Mouse (Mus musculus) heart, embryonic 15.5 days (tissue): ENCODE measurements around the gene Eri3. TPM values are rescaled to one million over a fixed set of nuclear protein-coding genes. Genes with fewer than 3 reads are reported as not detected.

Source experiments
- ATAC-seq: fragments of 200-750 bp; cut with Nextera tagmentation; replicated peaks from 2 replicates; pipeline ENCODE4 v1.8.0; 2017; ENCODE audit warnings: low read depth, moderate TSS enrichment; ENCODE audit not compliant: insufficient number of reproducible peaks, insufficient read depth, low FRiP score
- H3K27ac ChIP-seq: fragments of 300-500 bp; sonication (generic); 2 replicates; pipeline ENCODE4 v1.5.1; 2015; ENCODE audit warnings: mild to moderate bottlenecking, inconsistent platforms
- H3K27me3 ChIP-seq: fragments of 300-500 bp; sonication (generic); 2 replicates; pipeline ENCODE4 v1.6.1; 2015; ENCODE audit warnings: inconsistent platforms
- H3K36me3 ChIP-seq: fragments of 300-500 bp; sonication (generic); 2 replicates; pipeline ENCODE4 v1.6.1; 2015; ENCODE audit warnings: mild to moderate bottlenecking, inconsistent platforms
- H3K4me1 ChIP-seq: fragments of 300-500 bp; sonication (generic); replicated peaks from 2 replicates; pipeline ENCODE4 v1.6.1; 2015; ENCODE audit warnings: inconsistent platforms
- H3K4me2 ChIP-seq: fragments of 300-500 bp; sonication (generic); 2 replicates; pipeline ENCODE4 v1.6.1; 2015; ENCODE audit warnings: inconsistent platforms, mild to moderate bottlenecking, moderate library complexity
- H3K4me3 ChIP-seq: fragments of 300-500 bp; sonication (generic); 2 replicates; pipeline ENCODE4 v1.5.1; 2015; ENCODE audit warnings: mild to moderate bottlenecking, inconsistent platforms
- H3K9ac ChIP-seq: fragments of 300-500 bp; sonication (generic); 2 replicates; pipeline ENCODE4 v1.6.1; 2015; ENCODE audit warnings: mild to moderate bottlenecking, inconsistent platforms
- H3K9me3 ChIP-seq: fragments of 300-500 bp; sonication (generic); replicated peaks from 2 replicates; pipeline ENCODE4 v1.6.1; 2016; ENCODE audit warnings: inconsistent platforms
- WGBS: fragments of 180-500 bp; shearing (Covaris S2); methylation state at CpG from one replicate; pipeline ENCODE4 v1.1.7; 2015; ENCODE audit warnings: mixed read lengths; 5-methylcytosine and 5-hydroxymethylcytosine counted together
- polyA plus RNA-seq: library from polyadenylated mRNA; unstranded; fragments of >200 nt; fragmentation: Nextera tagmentation; extraction: Ambion mirVana; gene quantifications from 2 replicates; pipeline ENCODE4 v1.2.1, GENCODE M21; 2015

Eri3 gene
- polyA plus RNA-seq, 1 experiment from 2014 or later, result 104 TPM

- Histone ChIP-seq H3K4me1 (peaks cover 19% of the 10 kb centered on the region), H3K9me3 (no peaks in the 10 kb centered on the region), H3K27ac (no peak overlapping the region), H3K9ac (no peak overlapping the region), H3K4me3 (no peak overlapping the region), H3K27me3 (no peaks in the 10 kb centered on the region), H3K36me3 (peaks cover 10% of the 10 kb centered on the region), H3K4me2 (no peak overlapping the region)
- 88% methylated on average over 5 of the region's 5 CpGs for WGBS
- no peak for ATAC-seq
Measured at GRCm38 (mm10) chr4:117606831-117607610, 56.9 kb downstream of the Eri3 start.

DNA sequence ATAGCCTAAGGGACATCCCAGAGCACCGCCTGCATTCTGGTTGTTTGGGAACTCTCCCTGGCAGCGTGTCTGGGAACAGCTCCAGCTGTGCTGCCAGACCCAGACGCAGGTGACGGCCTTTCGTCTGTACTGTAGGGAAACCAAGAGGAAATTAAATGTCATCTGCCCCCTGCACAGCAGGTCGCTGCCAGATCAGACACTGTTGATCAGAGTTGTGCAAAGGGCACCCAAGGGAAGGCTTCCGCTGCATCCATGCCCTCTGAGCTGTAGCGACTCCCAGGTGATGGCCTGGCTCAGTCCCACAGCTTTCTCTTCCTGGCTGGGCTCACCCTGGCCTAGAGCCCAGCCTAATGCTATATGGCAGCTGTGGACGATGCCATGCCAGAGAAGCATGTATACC, 58.1 kb downstream of the Eri3 start:
- H3K36me3 ChIP-seq, result peaks cover 18% of the 10 kb centered on the region
- no peak overlapping the region for H3K4me3 ChIP-seq
- ATAC-seq, result no peak; the same call in 1 of the 2 replicates
- H3K4me1 ChIP-seq, result peaks cover 19% of the 10 kb centered on the region
- H3K4me2 ChIP-seq, result no peak overlapping the region
- H3K9me3 ChIP-seq, result no peaks in the 10 kb centered on the region
- no peak overlapping the region for H3K9ac ChIP-seq
- no peaks in the 10 kb centered on the region for H3K27me3 ChIP-seq
- WGBS, result 45% methylated on average over 9 of the region's 9 CpGs
- no peak overlapping the region for H3K27ac ChIP-seq

DNA sequence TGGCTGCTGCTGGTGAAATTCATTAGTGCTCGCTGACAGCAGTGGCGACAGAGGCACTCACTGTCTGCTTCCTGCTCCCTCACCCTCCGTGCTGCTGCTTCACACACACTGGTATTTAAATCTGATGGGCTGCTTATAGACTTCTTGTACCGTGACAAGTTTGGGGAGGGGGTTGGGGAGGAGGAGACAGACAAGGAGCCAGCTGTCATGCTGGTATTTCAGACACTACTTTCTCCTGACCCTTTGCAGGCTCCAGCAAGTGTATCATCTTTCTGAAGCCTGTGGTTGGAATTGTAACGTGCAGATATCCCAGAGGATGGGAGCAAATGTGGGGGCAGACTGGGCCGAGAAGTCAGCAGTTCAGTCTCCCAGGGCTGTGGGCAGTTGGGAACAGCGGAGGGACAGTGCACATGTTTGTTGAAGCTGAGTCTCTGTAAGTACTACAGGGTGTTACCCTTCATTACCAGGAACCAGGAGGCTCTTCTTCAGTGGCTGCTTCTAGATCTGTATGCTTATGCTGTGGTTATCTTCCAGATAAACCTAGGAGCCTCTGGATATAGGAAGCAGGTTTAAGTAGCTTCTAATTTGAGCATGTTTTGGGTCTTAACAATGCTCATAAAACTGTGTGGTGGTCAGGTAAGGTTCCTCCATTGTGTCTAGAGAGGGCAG, 59.3 kb downstream of the Eri3 start:
- no peak overlapping the region for H3K4me3 ChIP-seq
- H3K9me3 ChIP-seq, result no peaks in the 10 kb centered on the region
- no peaks in the 10 kb centered on the region for H3K27me3 ChIP-seq
- H3K27ac ChIP-seq, result peak overlapping the region; percentile 20; the same call in 1 of the 2 replicates
- no peak overlapping the region for H3K4me2 ChIP-seq
- 37% methylated on average over 7 of the region's 7 CpGs for WGBS
- peaks cover 18% of the 10 kb centered on the region for H3K36me3 ChIP-seq
- peaks cover 19% of the 10 kb centered on the region for H3K4me1 ChIP-seq
- ATAC-seq, result no peak; the same call in 1 of the 2 replicates
- H3K9ac ChIP-seq, result no peak overlapping the region

DNA sequence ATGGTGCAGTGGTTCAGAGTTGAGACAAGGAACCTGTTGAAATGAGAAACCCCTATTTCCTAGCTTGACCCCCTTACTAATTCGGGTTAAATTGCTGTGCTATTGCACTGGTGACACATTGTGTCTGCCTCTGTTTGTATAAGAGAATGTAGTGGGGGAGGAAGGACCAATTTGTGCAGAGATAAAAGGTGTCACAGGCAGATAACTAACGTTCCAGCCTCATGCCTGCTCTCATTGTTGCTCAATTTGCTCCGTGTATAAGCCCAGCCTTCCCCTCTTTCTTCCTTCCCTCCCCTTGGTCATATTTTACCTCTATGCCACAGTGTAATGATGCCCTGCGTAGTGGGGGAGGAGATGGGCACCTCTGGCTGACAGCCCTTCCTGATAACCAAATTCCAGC, 61.2 kb downstream of the Eri3 start:
- no peak overlapping the region for H3K9ac ChIP-seq
- H3K4me2 ChIP-seq, result no peak overlapping the region
- H3K27ac ChIP-seq, result no peak overlapping the region
- H3K4me3 ChIP-seq, result no peak overlapping the region
- H3K27me3 ChIP-seq, result no peaks in the 10 kb centered on the region
- no peak for ATAC-seq
- WGBS, result 27% methylated on average over 4 of the region's 4 CpGs
- H3K4me1 ChIP-seq, result peaks cover 19% of the 10 kb centered on the region
- peaks cover 33% of the 10 kb centered on the region for H3K36me3 ChIP-seq
- H3K9me3 ChIP-seq, result no peaks in the 10 kb centered on the region

- Histone ChIP-seq H3K27me3 (no peaks in the 10 kb centered on the region), H3K4me2 (no peak overlapping the region), H3K27ac (no peak overlapping the region), H3K4me3 (no peak overlapping the region), H3K4me1 (peaks cover 19% of the 10 kb centered on the region), H3K36me3 (peaks cover 34% of the 10 kb centered on the region), H3K9me3 (no peaks in the 10 kb centered on the region), H3K9ac (no peak overlapping the region)
- no peak for ATAC-seq
- WGBS, result 39% methylated on average over 2 of the region's 2 CpGs
Measured at GRCm38 (mm10) chr4:117611814-117612213, 61.6 kb downstream of the Eri3 start.

GRCm38 (mm10) chr4:117612713-117613112, 62.5 kb downstream of the Eri3 start:
- Histone ChIP-seq H3K9ac (no peak overlapping the region), H3K9me3 (no peaks in the 10 kb centered on the region), H3K27ac (no peak overlapping the region), H3K4me1 (peaks cover 19% of the 10 kb centered on the region), H3K4me3 (no peak overlapping the region), H3K27me3 (no peaks in the 10 kb centered on the region), H3K36me3 (peaks cover 27% of the 10 kb centered on the region), H3K4me2 (no peak overlapping the region)
- ATAC-seq, result no peak
- WGBS, result 88% methylated on average over 5 of the region's 5 CpGs

DNA sequence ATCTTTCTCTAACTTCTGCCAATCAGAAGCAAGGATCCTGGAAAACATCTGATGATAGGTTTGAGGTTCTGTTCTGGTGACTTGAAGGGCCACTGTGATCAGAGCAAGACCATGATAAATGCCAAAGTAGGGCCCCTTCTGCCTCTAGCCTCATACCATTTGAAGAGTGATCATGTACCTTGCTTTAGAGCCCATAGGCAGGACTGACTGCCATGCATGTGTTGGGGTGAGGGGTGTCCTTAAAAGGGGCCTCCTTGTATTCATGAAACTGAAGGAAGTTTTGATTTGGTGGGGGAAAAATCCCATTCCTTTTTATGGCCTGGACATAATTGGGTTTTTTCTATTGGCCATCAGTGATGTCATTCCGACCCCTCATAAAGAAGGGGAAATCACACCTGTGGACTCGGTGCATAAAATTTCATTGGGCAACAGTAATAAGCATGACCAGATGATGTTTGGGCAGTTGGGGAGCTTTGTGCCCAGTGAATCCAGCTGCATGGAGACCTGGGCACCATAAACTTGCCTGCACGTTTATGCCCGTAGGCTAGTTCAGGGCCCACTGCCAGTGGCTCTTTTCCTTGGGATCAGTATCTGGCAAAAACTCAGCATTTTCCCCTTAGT, 63.1 kb downstream of the Eri3 start:
- Histone ChIP-seq H3K4me3 (no peak overlapping the region), H3K4me2 (no peak overlapping the region), H3K36me3 (peaks cover 27% of the 10 kb centered on the region), H3K4me1 (peaks cover 14% of the 10 kb centered on the region), H3K9ac (no peak overlapping the region), H3K27ac (no peak overlapping the region), H3K9me3 (no peaks in the 10 kb centered on the region), H3K27me3 (no peaks in the 10 kb centered on the region)
- 94% methylated on average over 4 of the region's 4 CpGs for WGBS
- no peak for ATAC-seq

DNA sequence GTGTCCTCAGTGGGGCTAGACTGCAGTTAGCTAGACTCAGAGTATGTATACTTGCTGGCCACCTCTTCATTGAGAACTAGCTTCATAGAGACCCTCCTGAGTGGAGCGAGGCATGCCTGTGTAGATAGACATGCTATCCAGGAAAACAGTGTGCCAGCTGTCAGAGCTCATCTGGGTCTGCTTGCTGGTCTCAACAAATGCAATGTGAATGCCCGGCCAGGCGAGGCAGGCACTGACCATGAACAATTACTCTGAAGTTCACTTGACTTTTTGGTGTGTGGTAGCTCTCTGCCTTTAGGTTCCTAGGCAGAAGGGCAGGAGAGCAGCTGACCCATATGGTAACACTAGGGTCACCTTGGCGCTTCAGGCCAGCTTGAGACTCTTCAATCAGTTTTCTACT, 66.4 kb downstream of the Eri3 start:
- H3K27me3 ChIP-seq, result no peaks in the 10 kb centered on the region
- no peak overlapping the region for H3K4me2 ChIP-seq
- no peaks in the 10 kb centered on the region for H3K9me3 ChIP-seq
- H3K36me3 ChIP-seq, result peaks cover 32% of the 10 kb centered on the region
- no peak for ATAC-seq
- H3K4me3 ChIP-seq, result no peak overlapping the region
- 92% methylated on average over 4 of the region's 4 CpGs for WGBS
- H3K9ac ChIP-seq, result no peak overlapping the region
- H3K27ac ChIP-seq, result no peak overlapping the region
- H3K4me1 ChIP-seq, result no peaks in the 10 kb centered on the region

DNA sequence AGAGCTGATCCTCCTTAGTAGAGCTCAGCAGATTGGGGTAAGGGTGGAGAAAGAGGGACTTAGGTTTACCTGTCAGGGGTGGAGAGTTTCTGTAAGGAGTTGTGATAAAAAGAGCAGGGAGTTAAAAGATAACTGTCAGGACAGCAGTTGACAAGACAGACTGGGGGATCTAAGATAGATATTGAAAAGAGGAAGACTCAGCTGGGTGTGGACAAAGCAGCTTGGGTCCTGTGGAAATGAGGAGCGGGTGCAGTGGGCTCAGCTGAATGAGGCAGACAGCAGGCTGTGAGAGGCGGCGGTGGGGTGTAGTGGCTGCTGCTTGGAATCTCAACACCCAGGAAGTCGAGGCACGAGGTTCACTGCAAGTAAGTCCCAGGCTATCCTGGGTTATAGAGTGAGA, 72.1 kb downstream of the Eri3 start:
- H3K36me3 ChIP-seq, result peaks cover 11% of the 10 kb centered on the region; the same call in 1 of the 2 replicates
- H3K4me2 ChIP-seq, result no peak overlapping the region
- H3K4me1 ChIP-seq, result peaks cover 17% of the 10 kb centered on the region
- H3K27ac ChIP-seq, result no peak overlapping the region
- 85% methylated on average over 5 of the region's 5 CpGs for WGBS
- H3K4me3 ChIP-seq, result no peak overlapping the region
- H3K27me3 ChIP-seq, result no peaks in the 10 kb centered on the region
- H3K9me3 ChIP-seq, result no peaks in the 10 kb centered on the region
- ATAC-seq, result no peak
- no peak overlapping the region for H3K9ac ChIP-seq

- H3K27me3 ChIP-seq, result no peaks in the 10 kb centered on the region
- H3K9me3 ChIP-seq, result no peaks in the 10 kb centered on the region
- no peak for ATAC-seq
- H3K4me3 ChIP-seq, result no peak overlapping the region
- 54% methylated on average over 2 of the region's 2 CpGs for WGBS
- peaks cover 11% of the 10 kb centered on the region; the same call in 1 of the 2 replicates for H3K36me3 ChIP-seq
- H3K4me2 ChIP-seq, result no peak overlapping the region
- H3K9ac ChIP-seq, result no peak overlapping the region
- peak overlapping the region; percentile 53; the same call in 1 of the 2 replicates for H3K27ac ChIP-seq
- peaks cover 17% of the 10 kb centered on the region for H3K4me1 ChIP-seq
Measured at GRCm38 (mm10) chr4:117623025-117623424, 72.9 kb downstream of the Eri3 start.

DNA sequence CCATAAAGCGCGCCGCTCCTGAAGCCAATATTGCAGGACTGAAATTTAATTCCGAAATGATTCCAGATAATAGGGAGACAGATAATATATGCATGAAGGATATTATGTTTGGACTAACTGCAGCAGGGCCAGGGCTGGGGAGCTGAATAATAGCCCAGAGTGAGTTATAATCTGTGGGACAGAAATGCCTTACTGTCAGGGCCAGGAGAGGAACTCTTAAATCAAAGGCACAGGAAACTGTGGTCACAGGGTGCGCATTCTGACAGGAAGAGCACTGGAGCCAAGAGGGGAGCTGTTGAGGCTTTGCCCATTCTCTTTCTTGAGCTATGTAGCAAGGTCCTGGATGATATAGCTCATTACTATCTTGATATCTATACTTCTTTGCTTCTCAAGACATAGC, 74.5 kb downstream of the Eri3 start:
- Histone ChIP-seq H3K9me3 (no peaks in the 10 kb centered on the region), H3K4me3 (no peak overlapping the region), H3K4me1 (peaks cover 17% of the 10 kb centered on the region), H3K9ac (no peak overlapping the region), H3K27ac (no peak overlapping the region), H3K27me3 (no peaks in the 10 kb centered on the region), H3K36me3 (peaks cover 11% of the 10 kb centered on the region; the same call in 1 of the 2 replicates), H3K4me2 (no peak overlapping the region)
- whole genome bisulfite sequencing, result 87% methylated on average over 5 of the region's 5 CpGs
- no peak for ATAC-seq
